Mouse (Mus musculus): Measurements from ENCODE around the gene Tuba1c.

DNA sequence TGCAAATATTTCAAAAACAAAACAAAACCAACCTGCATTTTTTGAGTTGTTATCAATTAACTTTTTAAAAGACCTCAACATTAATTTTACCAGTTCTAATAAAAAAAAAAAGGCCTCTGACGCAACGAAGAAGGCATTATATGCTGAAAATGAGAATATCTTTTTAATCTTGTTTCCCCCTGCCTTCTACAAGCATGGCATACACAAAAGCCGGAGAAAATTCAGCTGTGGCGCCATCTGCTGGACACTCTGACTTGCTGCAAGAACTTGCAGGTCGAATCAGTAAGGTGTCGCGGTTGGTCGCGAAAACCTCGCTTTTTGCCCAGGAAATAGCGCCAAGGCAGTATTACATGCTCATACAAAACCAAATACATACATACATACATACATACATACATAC lies 35.8 kb upstream of the Tuba1c start:
- TF ChIP-seq POLR2A (IDR thresholded peaks at IDR 0.05; ENCODE audit: borderline replicate concordance, low read depth, low read length) (no peak), CTCF (IDR thresholded peaks at IDR 0.05; ENCODE audit: low read depth, low read length) (peak; percentile 66)
